Mouse (Mus musculus): Measurements from ENCODE around the gene Zfp449.
A peak's percentile ranks its signal among the peaks of the same experiment; 100 is the strongest.

Zfp449 gene

GRCm38 (mm10) chrX:56346176-56346931, at the start of gene Zfp449:
TSS of gene Zfp449 (plus strand) at chrX:56346400.
- peak; percentile 65 for DNase-seq (ENCODE audit: low spot score)

- DNase-seq (ENCODE audit: low spot score) = no peak
Measured at GRCm38 (mm10) chrX:56307597-56307996, 38.6 kb upstream of the Zfp449 start.

GRCm38 (mm10) chrX:56312813-56313212, 33.4 kb upstream of the Zfp449 start:
- no peak for DNase-seq (ENCODE audit: low spot score)

- no peak for DNase-seq (ENCODE audit: low spot score)
Measured at GRCm38 (mm10) chrX:56322096-56322495, 24.1 kb upstream of the Zfp449 start.

- DNase-seq (ENCODE audit: low spot score) = no peak
Measured at GRCm38 (mm10) chrX:56322731-56323130, 23.5 kb upstream of the Zfp449 start.

- DNase-seq (ENCODE audit: low spot score) = no peak
Measured at GRCm38 (mm10) chrX:56332046-56332445, 14.2 kb upstream of the Zfp449 start.

GRCm38 (mm10) chrX:56340305-56340704, 5.9 kb upstream of the Zfp449 start:
- DNase-seq (ENCODE audit: low spot score) = no peak

- DNase-seq (ENCODE audit: low spot score) = no peak
Measured at GRCm38 (mm10) chrX:56342921-56343320, 3.3 kb upstream of the Zfp449 start.

- peak; percentile 31 for DNase-seq (ENCODE audit: low spot score)
Measured at GRCm38 (mm10) chrX:56346932-56347253, 693 bp downstream of the Zfp449 start.

GRCm38 (mm10) chrX:56374431-56375128, 28.4 kb downstream of the Zfp449 start, which contains the start of gene Smim10l2a:
TSS of gene Smim10l2a (plus strand) at chrX:56374586.
- peak; percentile 59 for DNase-seq (ENCODE audit: low spot score)

GRCm38 (mm10) chrX:56380852-56381251, 34.7 kb downstream of the Zfp449 start:
- DNase-seq (ENCODE audit: low spot score) = no peak

GRCm38 (mm10) chrX:56384142-56384541, 37.9 kb downstream of the Zfp449 start:
- DNase-seq (ENCODE audit: low spot score) = no peak

GRCm38 (mm10) chrX:56404646-56405045, 58.4 kb downstream of the Zfp449 start:
- no peak for DNase-seq (ENCODE audit: low spot score)

GRCm38 (mm10) chrX:56405482-56405881, 59.3 kb downstream of the Zfp449 start:
- no peak for DNase-seq (ENCODE audit: low spot score)

- DNase-seq (ENCODE audit: low spot score) = no peak
Measured at GRCm38 (mm10) chrX:56406128-56406527, 59.9 kb downstream of the Zfp449 start.
